Mouse (Mus musculus): ENCODE data around the gene Slc46a2.

- TF ChIP-seq CTCF (IDR thresholded peaks at IDR 0.05; ENCODE audit: low read depth, low read length) (no peak), GATA1 (IDR thresholded peaks at IDR 0.05; ENCODE audit: borderline replicate concordance, low read length) (no peak)
Observed at GRCm38 (mm10) chr4:59925082-59925481, 10.2 kb upstream of the Slc46a2 start.
